Mouse (Mus musculus) MEL (cell line): ENCODE results near the gene Traf3.

ENCODE experiments used
- CTCF ChIP-seq, 3 experiments: IDR thresholded peaks in 2 of 3; conservative IDR thresholded peaks in 1 of 3; 2 replicates each; pipeline ENCODE4 v1.5.1; 2011 to 2012; ENCODE audit warnings: low read length in 3 of 3, low read depth in 2 of 3, mild to moderate bottlenecking in 2 of 3, improper control_type of control experiment in 1 of 3, inconsistent platforms in 1 of 3, mixed read lengths in 1 of 3, moderate library complexity in 1 of 3; ENCODE audit not compliant: control insufficient read depth in 1 of 3, insufficient read depth in 1 of 3, poor library complexity in 1 of 3, severe bottlenecking in 1 of 3
- POLR2A ChIP-seq, 2 experiments: IDR thresholded peaks; 2 replicates each; pipeline ENCODE4 v1.6.1; 2011 to 2012; ENCODE audit warnings: low read length in 2 of 2, mild to moderate bottlenecking in 2 of 2, control low read depth in 1 of 2, improper control_type of control experiment in 1 of 2, low read depth in 1 of 2, moderate library complexity in 1 of 2; ENCODE audit not compliant: control insufficient read depth in 1 of 2, insufficient read depth in 1 of 2, poor library complexity in 1 of 2
- UBTF ChIP-seq: IDR thresholded peaks from 2 replicates; pipeline ENCODE4 v1.6.1; 2012; ENCODE audit warnings: low read depth, mild to moderate bottlenecking, inconsistent platforms, low read length, improper control_type of control experiment, moderate library complexity, borderline replicate concordance; ENCODE audit not compliant: insufficient read depth

- TF ChIP-seq UBTF (no peak), POLR2A (IDR thresholded peaks at IDR 0.05; ENCODE audit: control insufficient read depth in 1 of 2, insufficient read depth in 1 of 2, low read depth in 1 of 2, low read length in 2 of 2, poor library complexity in 1 of 2) (peak; percentile 15 to 50; a peak in 1 of 4 replicates), CTCF (IDR thresholded peaks at IDR 0.05 in 2 of 3, conservative IDR thresholded peaks at IDR 0.05 in 1 of 3; ENCODE audit: control insufficient read depth in 1 of 3, insufficient read depth in 1 of 3, low read depth in 2 of 3, low read length in 3 of 3, poor library complexity in 1 of 3, severe bottlenecking in 1 of 3) (no peak)
Observed at GRCm38 (mm10) chr12:111165831-111166591, at the start of gene Traf3.
